Mouse (Mus musculus) CH12.LX (cell line): ENCODE data around the gene Neurl1b. TPM values are rescaled to one million over a fixed set of nuclear protein-coding genes. Genes with fewer than 3 reads are reported as not detected.

Experiments
- DNase-seq: peaks from one replicate; pipeline ENCODE4 v3.0.0-alpha.2; 2013; ENCODE audit errors: extremely low read depth
- H3K27ac ChIP-seq: 2 replicates; pipeline ENCODE4 v1.5.1; 2012; ENCODE audit warnings: low read depth, mild to moderate bottlenecking, control low read depth, moderate library complexity; ENCODE audit not compliant: insufficient read depth
- H3K27me3 ChIP-seq: replicated peaks from 2 replicates; pipeline ENCODE3; 2012; ENCODE audit warnings: inconsistent platforms
- H3K36me3 ChIP-seq, 2 experiments: replicated peaks in 1 of 2; 2 replicates each; pipeline versions ENCODE3 to v1.6.1; 2012; ENCODE audit warnings: inconsistent platforms in 1 of 2, low read length in 1 of 2, mild to moderate bottlenecking in 1 of 2, mixed read lengths in 1 of 2, moderate library complexity in 1 of 2; ENCODE audit not compliant: control insufficient read depth in 1 of 2, insufficient read depth in 1 of 2
- H3K4me1 ChIP-seq, 2 experiments: 2 replicates each; pipeline ENCODE4 v1.6.1; 2012; ENCODE audit warnings: inconsistent platforms in 1 of 2, moderate library complexity in 1 of 2; ENCODE audit not compliant: insufficient read depth in 2 of 2, control insufficient read depth in 1 of 2
- H3K4me2 ChIP-seq: 2 replicates; pipeline ENCODE4 v1.6.1; 2012; ENCODE audit warnings: low read depth, mild to moderate bottlenecking, control low read depth; ENCODE audit not compliant: poor library complexity, insufficient read depth, severe bottlenecking
- H3K4me3 ChIP-seq, 3 experiments: fragments of 150-350 bp in 1 of 3; sonication (generic) in 1 of 3; replicated peaks in 1 of 3; 2 replicates each; pipeline versions ENCODE3 to v1.5.1; 2011 to 2012; ENCODE audit warnings: low read depth in 2 of 3, low read length in 2 of 3, mild to moderate bottlenecking in 2 of 3, moderate library complexity in 2 of 3, control low read depth in 1 of 3, improper control_type of control experiment in 1 of 3, inconsistent platforms in 1 of 3, mixed read lengths in 1 of 3; ENCODE audit not compliant: poor library complexity in 1 of 3
- H3K79me2 ChIP-seq: replicated peaks from 2 replicates; pipeline ENCODE4 v1.6.1; 2012; ENCODE audit warnings: mild to moderate bottlenecking, moderate library complexity; ENCODE audit not compliant: control insufficient read depth, poor library complexity, insufficient read depth, severe bottlenecking; ENCODE audit errors: extremely low read depth
- H3K9ac ChIP-seq: 2 replicates; pipeline ENCODE4 v1.6.1; 2012; ENCODE audit warnings: low read depth, mild to moderate bottlenecking, control low read depth, moderate library complexity; ENCODE audit not compliant: insufficient read depth
- H3K9me3 ChIP-seq: replicated peaks from 2 replicates; pipeline ENCODE3; 2012; ENCODE audit warnings: low read length, inconsistent platforms, mixed read lengths
- BHLHE40 ChIP-seq: IDR thresholded peaks from 2 replicates; pipeline ENCODE4 v1.6.1; 2011; ENCODE audit warnings: mild to moderate bottlenecking, low read depth, low read length, improper control_type of control experiment
- CHD1 ChIP-seq: IDR thresholded peaks from 2 replicates; pipeline ENCODE4 v1.6.1; 2012; ENCODE audit warnings: low read depth, low read length, improper control_type of control experiment, inconsistent platforms
- CHD2 ChIP-seq: IDR thresholded peaks from 2 replicates; pipeline ENCODE4 v1.6.1; 2011; ENCODE audit warnings: low read length, improper control_type of control experiment
- E2F4 ChIP-seq: IDR thresholded peaks from 2 replicates; pipeline ENCODE4 v1.6.1; 2011; ENCODE audit warnings: low read depth, low read length, improper control_type of control experiment; ENCODE audit not compliant: insufficient replicate concordance
- ELF1 ChIP-seq: IDR thresholded peaks from 2 replicates; pipeline ENCODE4 v1.6.1; 2014; ENCODE audit warnings: low read depth, mild to moderate bottlenecking, inconsistent platforms, low read length, improper control_type of control experiment
- EP300 ChIP-seq: IDR thresholded peaks from 2 replicates; pipeline ENCODE4 v1.6.1; 2011; ENCODE audit warnings: low read length, improper control_type of control experiment
- ETS1 ChIP-seq: conservative IDR thresholded peaks from 2 replicates; pipeline ENCODE4 v1.6.1; 2012; ENCODE audit warnings: low read depth, mild to moderate bottlenecking, inconsistent platforms, low read length, improper control_type of control experiment, moderate library complexity
- HCFC1 ChIP-seq: IDR thresholded peaks from 2 replicates; pipeline ENCODE4 v1.6.1; 2012; ENCODE audit warnings: low read depth, mild to moderate bottlenecking, inconsistent platforms, low read length, improper control_type of control experiment
- IRF4 ChIP-seq: IDR thresholded peaks from 2 replicates; pipeline ENCODE4 v1.6.1; 2014; ENCODE audit warnings: low read depth, mild to moderate bottlenecking, inconsistent platforms, low read length, improper control_type of control experiment
- MAFK ChIP-seq: IDR thresholded peaks from 2 replicates; pipeline ENCODE4 v1.6.1; 2011; ENCODE audit warnings: low read length, improper control_type of control experiment; ENCODE audit not compliant: insufficient replicate concordance
- MAX ChIP-seq: IDR thresholded peaks from 2 replicates; pipeline ENCODE4 v1.6.1; 2011; ENCODE audit warnings: low read length, improper control_type of control experiment
- MAZ ChIP-seq: IDR thresholded peaks from 2 replicates; pipeline ENCODE4 v1.6.1; 2012; ENCODE audit warnings: low read depth, mild to moderate bottlenecking, inconsistent platforms, low read length, improper control_type of control experiment, moderate library complexity
- MEF2A ChIP-seq: IDR thresholded peaks from 2 replicates; pipeline ENCODE4 v1.6.1; 2014; ENCODE audit warnings: low read depth, mild to moderate bottlenecking, inconsistent platforms, low read length, improper control_type of control experiment, borderline replicate concordance
- MXI1 ChIP-seq: IDR thresholded peaks from 2 replicates; pipeline ENCODE4 v1.6.1; 2011; ENCODE audit warnings: mild to moderate bottlenecking, low read depth, low read length, improper control_type of control experiment
- MYC ChIP-seq: IDR thresholded peaks from 2 replicates; pipeline ENCODE4 v1.6.1; 2011; ENCODE audit warnings: low read depth, mild to moderate bottlenecking, improper control_type of control experiment, low read length
- PAX5 ChIP-seq: IDR thresholded peaks from 2 replicates; pipeline ENCODE4 v1.6.1; 2012; ENCODE audit warnings: low read length, inconsistent platforms, mixed read lengths
- RAD21 ChIP-seq: IDR thresholded peaks from 2 replicates; pipeline ENCODE4 v1.6.1; 2011; ENCODE audit warnings: low read depth, mild to moderate bottlenecking, low read length, improper control_type of control experiment, moderate library complexity
- SMC3 ChIP-seq: IDR thresholded peaks from 2 replicates; pipeline ENCODE4 v1.6.1; 2011; ENCODE audit warnings: low read depth, low read length, improper control_type of control experiment
- TBP ChIP-seq: conservative IDR thresholded peaks from 2 replicates; pipeline ENCODE4 v1.6.1; 2011; ENCODE audit warnings: low read depth, low read length, improper control_type of control experiment
- UBTF ChIP-seq: IDR thresholded peaks from 2 replicates; pipeline ENCODE4 v1.6.1; 2012; ENCODE audit warnings: low read depth, mild to moderate bottlenecking, inconsistent platforms, low read length, improper control_type of control experiment, moderate library complexity
- USF1 ChIP-seq: IDR thresholded peaks from 2 replicates; pipeline ENCODE4 v1.6.1; 2014; ENCODE audit warnings: low read depth, mild to moderate bottlenecking, inconsistent platforms, low read length, improper control_type of control experiment
- ZC3H11A ChIP-seq: IDR thresholded peaks from 2 replicates; pipeline ENCODE4 v1.6.1; 2012; ENCODE audit warnings: low read depth, mild to moderate bottlenecking, inconsistent platforms, low read length, improper control_type of control experiment
- ZNF384 ChIP-seq: IDR thresholded peaks from 2 replicates; pipeline ENCODE4 v1.6.1; 2012; ENCODE audit warnings: low read depth, low read length, improper control_type of control experiment, inconsistent platforms
- dilution Hi-C: fragments of 300-500 bp; cut with MboI; formaldehyde crosslinking; loops from 2 replicates; pipeline ENCODE4 v1.14.3; 2020; ENCODE audit warnings: low sequenced_read_pairs; ENCODE audit not compliant: extremely low pct_unique_long_range_greater_than_20kb, extremely low pct_ligation_motif_present
- in situ Hi-C: fragments of 300-500 bp; cut with MboI; formaldehyde crosslinking; loops from 3 replicates; pipeline ENCODE4 v1.14.3; 2019; ENCODE audit warnings: low sequenced_read_pairs, low pct_ligation_motif_present, low pct_unique_long_range_greater_than_20kb, mixed read lengths
- polyA plus RNA-seq: library from polyadenylated mRNA; unstranded; fragments of >175 nt; gene quantifications from 2 replicates; pipeline ENCODE4 v1.2.1, GENCODE M21; 2012; ENCODE audit warnings: low read depth; ENCODE audit not compliant: insufficient read length
- total RNA-seq, 2 experiments: library from RNA; depleted of rRNA; stranded (reverse); fragments of 300-350 nt in 1 of 2; fragments of >200 nt in 1 of 2; gene quantifications; 2 replicates each; pipeline ENCODE4 v1.2.3; 2012 to 2014

Neurl1b gene
- total and polyA plus RNA-seq, 3 experiments = 0.25 TPM; not detected in 2

GRCm38 (mm10) chr17:26422390-26422789 is 7.8 kb downstream of the Neurl1b start:
- Histone ChIP-seq H3K4me2 (no peak overlapping the region), H3K4me1 (no peaks in the 10 kb centered on the region), H3K27me3 (peaks cover 94% of the 10 kb centered on the region), H3K9ac (no peak overlapping the region), H3K79me2 (no peaks in the 10 kb centered on the region), H3K4me3 (no peak overlapping the region)
- dilution Hi-C loops = no loop called here
- DNase-seq = no peak
- TF ChIP-seq PAX5 = no peak
- no peak for TF ChIP-seq MYC
- no peak for TF ChIP-seq USF1
- no peak for TF ChIP-seq TBP
- TF ChIP-seq MEF2A = no peak
- TF ChIP-seq E2F4 = no peak
- no peak for TF ChIP-seq CHD2
- no peak for TF ChIP-seq IRF4
- no peak for TF ChIP-seq RAD21
- TF ChIP-seq BHLHE40 = no peak
- no peak for TF ChIP-seq MAZ
- no peak for TF ChIP-seq SMC3
- no peak for TF ChIP-seq EP300
- no peak for TF ChIP-seq ELF1
- no peak for TF ChIP-seq ZNF384
- TF ChIP-seq UBTF = no peak
- TF ChIP-seq, all 38 proteins: peak for 0
- in situ Hi-C loops = loop anchor here (5.0 to 10.0 kb wide), 2 partner anchors 35 to 108 kb away; no protein-coding TSS in a partner anchor
- H3K9me3 ChIP-seq = no peaks in the 10 kb centered on the region
- H3K36me3 ChIP-seq = no peaks in the 10 kb centered on the region
- H3K27ac ChIP-seq = no peak overlapping the region

GRCm38 (mm10) chr17:26423967-26424641 is 9.5 kb downstream of the Neurl1b start:
- DNase-seq = no peak
- dilution Hi-C loops = no loop called here
- Histone ChIP-seq H3K79me2 (no peaks in the 10 kb centered on the region), H3K27me3 (peaks cover 93% of the 10 kb centered on the region), H3K4me3 (no peak overlapping the region), H3K9me3 (peaks cover 5% of the 10 kb centered on the region), H3K9ac (no peak overlapping the region), H3K36me3 (no peaks in the 10 kb centered on the region), H3K27ac (no peak overlapping the region), H3K4me1 (no peaks in the 10 kb centered on the region), H3K4me2 (no peak overlapping the region)
- TF ChIP-seq ZC3H11A (no peak), TBP (no peak), HCFC1 (no peak), MAX (no peak), UBTF (no peak), SMC3 (no peak), ZNF384 (no peak), ETS1 (no peak), CHD1 (no peak), PAX5 (no peak), MXI1 (no peak), MAFK (no peak)
- in situ Hi-C loops = loop anchor here (5.0 to 10.0 kb wide), 2 partner anchors 37 to 109 kb away; no protein-coding TSS in a partner anchor
